Mouse (Mus musculus) heart, adult 9 months (tissue): ENCODE data around the gene Utp11.

Experiments used
- DNase-seq, 2 experiments: peaks; one replicate each; pipeline ENCODE4 v3.0.0; 2022; ENCODE audit warnings: low spot score in 2 of 2

The Utp11 gene

GRCm38 (mm10) chr4:124672347-124673320 lies 20.8 kb downstream of the Utp11 start:
- DNase-seq: no peak

- DNase-seq: no peak
These were observed 21.8 kb downstream of the Utp11 start for GRCm38 (mm10) chr4:124671583-124671982.

- DNase-seq: no peak
These were observed 23.2 kb downstream of the Utp11 start for GRCm38 (mm10) chr4:124670232-124670631.

GRCm38 (mm10) chr4:124668078-124668477 lies 25.3 kb downstream of the Utp11 start:
- no peak for DNase-seq

- no peak for DNase-seq
These were observed 25.8 kb downstream of the Utp11 start for GRCm38 (mm10) chr4:124667476-124668033.

- no peak for DNase-seq
These were observed 28.8 kb downstream of the Utp11 start for GRCm38 (mm10) chr4:124664604-124665003.

GRCm38 (mm10) chr4:124664185-124664584 lies 29.2 kb downstream of the Utp11 start:
- no peak for DNase-seq

- no peak for DNase-seq
These were observed 30.4 kb downstream of the Utp11 start for GRCm38 (mm10) chr4:124663034-124663433.

GRCm38 (mm10) chr4:124660603-124661002 lies 32.8 kb downstream of the Utp11 start:
- DNase-seq: no peak

- DNase-seq: no peak
These were observed 33.9 kb downstream of the Utp11 start for GRCm38 (mm10) chr4:124659251-124660217.

- DNase-seq: no peak
These were observed 35.0 kb downstream of the Utp11 start for GRCm38 (mm10) chr4:124658412-124658851.

GRCm38 (mm10) chr4:124657781-124658180 lies 35.6 kb downstream of the Utp11 start:
- no peak for DNase-seq

GRCm38 (mm10) chr4:124656854-124657650 lies 36.3 kb downstream of the Utp11 start:
- peak; percentile 73 to 77 for DNase-seq

GRCm38 (mm10) chr4:124656518-124656853 lies 36.9 kb downstream of the Utp11 start, which contains the start of gene Pou3f1:
TSS of gene Pou3f1 (plus strand) at chr4:124656807.
- DNase-seq: no peak

GRCm38 (mm10) chr4:124652886-124653285 lies 40.5 kb downstream of the Utp11 start:
- no peak for DNase-seq

GRCm38 (mm10) chr4:124647909-124648308 lies 45.5 kb downstream of the Utp11 start:
- no peak for DNase-seq

- DNase-seq: peak; percentile 30 to 61
These were observed 46.8 kb downstream of the Utp11 start for GRCm38 (mm10) chr4:124646591-124646990.

- no peak for DNase-seq
These were observed 48.4 kb downstream of the Utp11 start for GRCm38 (mm10) chr4:124644974-124645433.

- DNase-seq: no peak
These were observed 49.5 kb downstream of the Utp11 start for GRCm38 (mm10) chr4:124643859-124644258.

GRCm38 (mm10) chr4:124639715-124640114 lies 53.7 kb downstream of the Utp11 start:
- DNase-seq: no peak

- DNase-seq: no peak
These were observed 60.1 kb downstream of the Utp11 start for GRCm38 (mm10) chr4:124633281-124633680.
